Mouse (Mus musculus): ENCODE measurements around the gene Mt4.
"Not testable (repeated sequence)": the region's sequence is repeated elsewhere in the genome, so short reads cannot be mapped to it uniquely, and the experiment has no call there.

Gene Mt4

DNA sequence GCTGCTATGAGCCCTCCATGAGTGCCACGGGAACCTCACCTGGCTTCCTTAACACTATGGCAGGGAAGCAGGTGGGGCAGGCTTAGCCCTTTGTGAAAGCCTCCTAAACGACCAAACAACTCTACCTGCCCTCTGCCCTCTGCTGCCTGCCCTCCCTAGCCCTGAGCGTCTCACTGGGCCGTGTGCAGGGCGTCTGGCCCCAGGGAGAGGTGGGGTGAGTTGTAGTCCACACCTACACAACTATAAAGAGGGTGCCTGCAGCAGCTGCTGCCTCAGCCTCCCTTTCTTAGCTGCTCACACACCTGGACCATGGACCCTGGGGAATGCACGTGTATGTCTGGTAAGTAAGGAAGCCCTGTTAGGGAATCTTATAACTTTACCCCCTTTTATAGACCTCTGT is at the start of gene Mt4:
Mt4 (plus strand) TSS at position 265 of the 400 bp plus-strand sequence.
- no peak for DNase-seq

DNA sequence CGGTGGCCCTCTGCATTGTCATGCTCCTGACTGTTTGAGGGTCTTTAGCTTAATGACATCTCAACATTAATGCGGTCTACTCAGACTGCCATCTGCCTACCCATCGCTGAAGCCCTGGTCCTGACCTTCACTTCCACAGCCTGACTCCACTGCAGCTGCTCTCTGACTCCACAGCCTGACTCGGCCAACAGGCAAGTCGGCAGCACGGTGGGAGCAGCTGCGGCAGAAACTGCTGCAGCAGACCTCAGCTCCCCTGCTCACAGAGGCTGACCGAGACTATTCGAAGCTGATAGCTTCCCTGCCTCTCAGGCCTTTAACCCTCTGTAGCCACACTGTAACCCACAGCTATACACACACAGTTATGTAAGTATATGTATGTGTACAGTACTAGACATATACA is 49.0 kb upstream of the Mt4 start:
- DNase-seq, result no peak

DNA sequence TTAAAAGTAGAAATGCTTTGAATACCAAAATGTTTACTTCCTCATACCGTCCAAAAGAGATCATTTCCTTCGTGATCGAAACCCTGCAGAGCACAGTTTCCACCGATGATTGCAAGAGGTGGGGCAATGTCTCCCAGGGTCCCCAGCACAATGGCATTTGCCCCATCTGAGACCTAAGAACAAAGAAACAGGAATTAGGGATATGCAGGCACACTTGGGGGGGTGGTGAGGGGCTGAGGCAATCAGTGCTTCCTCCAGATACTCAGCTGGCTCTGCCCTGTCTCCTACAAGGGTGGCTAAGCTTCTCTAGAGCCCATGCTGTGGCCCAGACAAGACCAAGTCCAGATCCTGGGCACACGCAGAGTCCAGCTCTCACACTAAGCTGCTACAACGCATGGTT is 47.3 kb upstream of the Mt4 start:
- no peak for DNase-seq

DNA sequence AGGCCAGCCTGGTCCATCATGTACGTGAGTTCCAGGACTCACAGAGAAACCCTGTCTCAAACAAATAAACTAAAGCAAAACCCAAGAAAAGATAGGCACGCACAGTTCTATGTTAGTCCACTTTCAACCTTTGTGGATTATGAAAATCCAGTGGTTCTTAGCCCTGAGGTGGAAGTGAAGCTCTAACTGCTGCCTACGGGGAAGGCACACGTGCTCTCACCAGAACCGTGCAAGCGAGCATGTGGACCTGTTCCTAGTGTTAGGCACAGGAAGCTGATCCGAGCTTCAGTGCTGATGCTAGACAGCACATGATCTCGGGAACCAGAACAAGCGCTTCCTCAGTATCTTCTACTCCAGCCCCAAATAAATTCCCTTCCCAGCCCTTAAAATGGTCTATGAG is 44.1 kb upstream of the Mt4 start:
- DNase-seq, result no peak

DNA sequence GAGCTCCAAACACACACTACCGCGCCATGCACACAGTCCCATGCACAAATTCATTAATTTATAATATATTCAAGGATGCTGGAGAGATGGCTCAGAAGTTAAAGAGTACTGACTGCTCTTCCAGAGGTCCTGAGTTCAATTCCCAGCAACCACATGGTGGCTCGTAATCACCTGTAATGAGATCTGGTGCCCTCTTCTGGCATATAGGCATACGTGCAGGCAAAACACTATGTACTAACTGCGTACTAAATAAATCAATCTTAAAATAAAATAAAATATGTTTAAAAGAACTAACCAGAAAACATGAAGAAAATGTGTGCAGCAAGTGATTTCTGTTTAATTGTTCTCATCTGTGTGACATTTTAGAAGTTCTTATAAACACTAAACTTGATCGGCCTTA is 42.7 kb upstream of the Mt4 start:
- no peak for DNase-seq

DNA sequence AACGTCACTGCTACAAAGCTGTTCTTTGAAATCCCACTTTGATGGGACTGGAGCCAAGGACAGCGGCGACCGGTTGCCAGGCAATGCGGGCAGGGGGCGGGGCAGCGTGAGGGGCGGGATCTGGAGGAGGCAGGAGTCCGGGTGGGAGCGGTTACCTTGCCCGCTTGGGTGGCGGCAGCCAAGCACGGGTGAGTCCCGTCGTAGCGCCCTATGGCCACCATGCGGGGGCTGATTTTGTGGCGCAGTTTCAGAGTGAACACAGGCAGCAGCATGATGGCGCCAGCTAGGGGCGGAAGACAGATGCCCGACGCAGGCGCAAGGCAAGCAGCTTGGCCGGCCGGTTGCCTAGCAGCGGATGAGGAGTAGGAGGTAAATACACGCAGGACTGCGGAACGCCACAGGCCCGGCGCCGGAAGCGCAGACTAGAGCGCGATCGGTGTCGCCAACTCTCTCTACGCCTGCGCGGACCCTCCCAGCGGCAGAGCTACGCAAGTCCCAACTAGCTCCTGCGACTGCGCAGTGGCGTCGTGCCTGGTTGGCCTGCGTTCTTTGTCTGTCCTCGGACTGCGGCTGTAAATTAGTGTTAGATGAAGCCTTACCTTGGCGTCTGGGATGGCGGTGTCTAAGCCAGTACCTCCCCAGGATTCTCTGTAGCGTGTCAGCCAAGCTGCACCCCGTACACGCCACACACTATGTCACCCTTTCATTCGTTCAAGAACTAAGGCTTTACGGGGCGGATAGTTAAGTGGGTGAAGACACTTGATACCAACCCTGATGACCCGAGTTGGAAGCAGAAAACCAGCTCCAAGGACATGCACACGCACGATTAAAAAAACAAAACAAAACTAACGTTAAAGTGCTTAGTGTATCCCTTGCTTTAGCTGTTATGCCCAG is 38.7 kb upstream of the Mt4 start, which contains the start of gene Bbs2:
Bbs2 (minus strand) TSS at position 848 of the 894 bp plus-strand sequence.
- peak; percentile 100 for DNase-seq

DNA sequence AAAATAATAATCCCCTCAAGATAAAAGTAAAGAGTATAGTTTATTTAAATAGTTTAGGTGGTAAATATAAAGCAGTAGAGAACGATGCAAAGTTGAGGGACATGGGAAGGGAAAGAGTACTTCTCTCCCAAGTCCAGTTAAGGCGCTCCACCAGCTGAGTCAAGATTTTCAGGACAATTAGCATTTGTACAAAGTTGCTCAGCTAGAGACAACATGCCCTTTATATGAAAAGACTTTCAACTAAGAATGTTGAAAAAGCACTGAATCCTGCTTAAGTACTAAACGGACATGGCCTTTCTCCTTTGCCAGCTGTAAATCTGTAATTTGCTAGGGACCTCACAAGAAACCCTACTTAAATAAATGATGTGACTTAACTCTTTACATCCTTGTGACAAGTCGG is 38.0 kb upstream of the Mt4 start:
- DNase-seq, result no peak

DNA sequence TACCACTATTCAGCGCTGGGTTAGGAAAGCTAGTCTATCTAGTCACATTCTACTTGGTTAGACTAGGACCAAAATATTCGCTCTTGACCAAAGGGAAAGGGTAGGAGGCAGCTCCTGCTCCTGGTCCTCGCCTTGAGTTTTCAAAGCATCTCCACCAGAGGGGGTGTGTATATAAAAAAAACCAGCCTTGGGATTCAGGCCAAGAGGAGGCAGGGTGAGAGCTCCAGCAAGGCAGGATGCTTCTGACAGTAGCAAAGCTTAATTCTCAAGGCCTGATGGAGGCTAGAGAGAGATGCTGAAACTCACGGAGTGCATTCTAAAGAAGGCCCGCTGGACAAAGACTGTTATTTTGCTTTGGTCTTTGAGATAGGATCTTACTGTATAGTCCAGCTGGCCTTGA is 32.9 kb upstream of the Mt4 start:
- no peak for DNase-seq

DNA sequence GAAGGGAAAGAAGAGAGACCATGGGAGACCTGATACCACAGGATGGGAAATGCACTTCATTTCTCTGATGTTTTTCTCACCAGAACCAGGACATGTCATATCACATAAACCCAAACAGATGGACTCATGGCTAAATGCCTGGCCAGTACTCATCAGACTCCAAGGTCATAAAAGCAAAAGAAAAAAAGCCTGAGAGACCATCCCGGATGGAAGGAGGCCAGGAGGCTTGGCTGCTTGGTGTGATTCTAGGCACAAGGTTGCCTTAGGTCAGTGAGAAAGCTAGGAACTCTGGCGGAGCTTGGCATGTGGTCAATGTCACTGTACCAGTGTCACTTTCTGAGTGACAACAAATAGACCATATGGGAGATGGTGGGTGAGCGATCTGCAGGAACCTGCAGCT is 29.1 kb upstream of the Mt4 start:
- DNase-seq, result peak; percentile 10

DNA sequence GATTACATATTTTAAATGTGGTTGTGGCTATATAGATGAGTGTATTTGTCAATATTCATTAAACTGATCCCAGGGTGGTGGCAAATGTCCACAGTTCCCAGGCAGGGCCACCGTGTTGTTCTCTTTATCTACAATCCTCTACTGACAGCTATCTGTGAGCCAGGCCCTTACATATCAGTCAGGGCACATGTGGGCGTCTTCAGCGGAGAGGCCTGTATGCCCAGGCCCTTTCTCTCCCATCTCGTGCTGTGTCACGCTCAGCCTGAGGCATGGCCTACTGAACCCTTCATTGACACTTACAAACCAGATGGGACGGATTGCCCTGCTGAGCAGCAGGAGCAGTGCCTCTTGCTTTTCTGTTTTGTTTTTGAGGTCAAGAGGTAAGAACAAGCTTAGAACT is 27.6 kb upstream of the Mt4 start:
- DNase-seq, result no peak

DNA sequence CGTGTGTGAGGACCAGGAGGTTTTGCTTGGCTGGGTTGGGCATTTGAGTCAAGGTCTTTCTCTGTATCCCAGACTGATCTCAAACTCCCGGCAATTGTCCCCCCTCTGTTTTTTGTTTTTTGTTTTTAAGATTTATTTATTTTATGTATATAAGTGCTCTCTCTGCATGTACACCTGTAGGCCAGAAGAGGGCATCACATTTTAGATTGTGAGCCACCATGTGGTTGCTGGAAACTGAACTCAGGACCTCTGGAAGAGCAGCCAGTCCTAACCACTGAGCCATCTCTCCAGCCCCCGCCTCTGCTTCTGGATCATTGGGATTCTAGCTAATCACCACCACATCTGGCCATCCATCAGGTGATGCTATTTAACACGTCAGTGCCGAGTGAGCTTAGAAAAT is 27.2 kb upstream of the Mt4 start:
- no peak for DNase-seq

DNA sequence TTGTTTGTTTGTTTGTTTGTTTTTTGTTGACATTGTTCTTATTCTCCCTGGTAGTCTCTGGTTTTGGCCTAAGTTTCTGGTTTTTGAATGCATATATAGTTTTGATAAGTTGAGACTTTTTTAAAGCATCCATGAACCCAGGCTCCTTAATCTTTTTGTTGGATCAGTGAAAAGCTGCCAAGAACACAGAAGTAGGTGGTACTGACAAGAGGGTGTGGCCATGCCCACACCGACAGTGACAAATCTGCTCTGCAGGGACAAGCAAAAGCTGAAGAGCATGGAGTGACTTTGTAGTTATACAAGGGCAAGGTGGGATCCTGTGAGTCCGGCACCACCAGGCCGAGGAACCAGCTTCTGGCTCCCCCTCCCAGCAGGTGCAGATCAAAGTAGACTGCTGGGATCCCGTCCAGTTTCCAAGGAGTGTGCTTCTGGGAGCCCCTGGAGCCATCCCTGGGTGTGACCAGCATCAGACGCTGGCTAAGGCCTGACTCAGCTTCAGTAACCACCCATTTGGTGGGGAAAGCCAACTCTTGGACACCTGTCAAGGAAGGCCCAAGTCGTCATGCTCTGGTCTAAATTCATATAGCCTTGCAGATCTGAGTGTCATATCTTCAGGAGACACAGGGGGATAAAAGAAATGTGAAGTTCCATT is 26.3 kb upstream of the Mt4 start:
- no peak for DNase-seq

DNA sequence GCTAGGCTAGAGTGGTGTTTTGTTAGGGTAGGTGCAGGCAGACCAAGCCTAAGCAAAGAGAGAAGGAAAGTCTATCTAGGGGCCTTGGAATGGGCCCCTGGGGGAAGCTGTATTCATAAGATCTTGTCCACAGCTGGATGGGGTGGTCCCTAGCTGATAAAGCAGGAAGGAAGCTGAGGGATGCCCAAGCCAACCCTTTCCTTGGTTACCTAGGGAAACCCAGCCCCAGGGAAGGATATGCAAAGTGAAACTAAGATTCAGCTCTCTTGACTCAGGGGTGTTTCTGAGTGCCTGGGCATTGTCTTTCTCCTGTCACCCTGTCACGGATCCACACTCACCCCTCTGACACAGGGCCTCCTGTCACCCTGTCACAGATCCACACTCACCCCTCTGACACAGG is 23.6 kb upstream of the Mt4 start:
- DNase-seq, result no peak

DNA sequence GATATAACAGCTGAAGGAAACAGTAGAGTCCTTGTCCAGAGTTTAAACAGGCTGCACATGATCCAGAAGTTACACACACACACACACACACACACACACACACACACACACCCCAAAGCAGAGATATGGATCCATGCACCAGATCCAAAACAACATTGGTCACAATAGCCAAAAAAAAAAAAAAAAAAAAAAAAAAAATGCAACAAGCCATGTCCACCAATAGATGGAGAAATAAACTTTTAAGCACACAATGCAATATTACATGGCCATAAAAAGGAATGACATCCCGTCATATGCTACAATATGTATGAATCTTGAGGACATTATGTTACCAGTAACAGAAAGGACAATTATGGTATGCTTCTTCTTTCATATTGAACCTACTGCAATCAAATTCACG is 23.0 kb upstream of the Mt4 start:
- no peak for DNase-seq

DNA sequence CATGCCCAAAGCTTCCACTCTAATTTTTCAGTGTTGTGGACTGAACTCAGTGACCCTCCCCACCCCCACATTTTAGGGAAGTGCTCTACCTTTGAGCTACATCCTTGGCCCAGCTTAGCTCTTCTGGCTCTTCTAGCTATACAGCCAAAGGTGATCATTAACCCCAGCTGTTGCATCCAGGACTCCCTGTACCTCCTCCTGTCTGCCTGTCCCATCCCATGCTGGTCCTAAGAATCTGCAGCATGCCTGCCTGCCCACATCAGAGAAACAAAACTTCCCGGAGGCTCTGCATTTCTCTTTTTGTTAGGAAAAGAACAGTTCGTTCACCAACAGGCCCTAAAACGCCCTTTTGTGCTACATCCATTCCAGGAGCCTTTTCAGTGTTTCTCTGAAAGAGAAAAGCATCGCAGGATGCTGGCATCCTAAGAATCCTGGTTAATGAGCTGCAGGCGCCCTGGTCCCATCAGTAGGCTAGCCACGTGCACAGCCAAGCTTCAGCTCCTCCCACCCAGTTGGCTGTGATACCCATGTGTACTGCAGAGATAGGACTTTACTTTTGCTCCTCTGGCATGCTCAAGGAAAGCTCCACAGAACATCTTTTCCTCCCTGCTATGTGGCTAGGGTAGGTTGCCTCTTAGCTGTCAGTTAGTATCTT is 18.1 kb upstream of the Mt4 start:
- no peak for DNase-seq

DNA sequence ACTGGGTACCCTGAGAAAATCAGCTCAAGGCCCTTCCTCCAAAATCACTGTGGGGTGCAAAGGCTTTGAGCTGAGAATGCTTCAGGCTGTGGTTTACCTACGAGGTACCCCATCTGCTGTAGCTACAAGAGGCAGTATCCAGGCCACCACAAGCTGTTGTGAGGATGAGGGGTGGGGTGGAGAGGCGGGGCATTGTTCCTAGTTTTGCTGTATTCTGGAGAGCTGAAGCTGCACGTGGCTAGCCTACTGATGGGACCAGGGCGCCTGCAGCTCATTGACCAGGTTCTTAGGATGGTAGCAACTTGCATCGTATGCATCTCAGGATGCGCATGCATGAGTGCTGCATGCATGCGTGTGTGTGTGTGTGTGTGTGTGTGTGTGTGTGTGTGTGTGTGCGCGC is 15.4 kb upstream of the Mt4 start:
- DNase-seq, result no peak

DNA sequence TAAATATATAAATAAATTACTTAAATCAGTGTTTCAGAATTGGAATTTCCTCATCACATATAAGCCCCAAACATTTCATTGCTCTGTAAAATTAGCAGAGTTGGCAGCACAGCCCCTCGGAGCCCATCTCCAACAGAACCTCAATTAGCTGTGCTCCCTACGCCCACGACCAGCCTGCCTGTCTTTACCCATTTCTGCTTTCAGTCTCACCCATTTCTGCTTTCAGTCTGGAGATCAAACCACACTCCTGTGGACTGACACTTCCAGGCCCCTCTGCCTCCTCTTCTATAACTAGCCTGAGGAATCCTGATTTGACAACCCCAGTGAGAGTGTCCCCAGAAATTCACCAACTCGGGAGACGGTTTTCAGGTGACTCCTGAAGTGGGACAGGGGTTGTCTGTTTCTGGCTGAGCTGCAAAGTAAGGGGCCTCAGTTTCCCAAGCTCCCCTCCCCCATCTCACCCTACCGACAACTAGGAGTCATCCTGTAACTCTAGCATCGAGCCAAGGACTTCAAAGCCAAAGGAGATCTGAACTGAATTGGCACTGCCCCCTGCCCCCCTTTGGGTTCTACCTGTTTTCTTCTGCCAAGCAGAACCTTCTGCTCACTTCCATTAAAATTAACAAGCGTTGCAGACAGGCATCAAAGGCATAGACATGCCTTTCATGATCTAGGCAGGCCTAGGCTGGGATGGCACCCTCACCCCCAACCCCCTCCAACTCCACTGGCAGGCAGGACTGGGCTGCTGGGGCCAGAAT is 14.1 kb upstream of the Mt4 start:
- DNase-seq, result no peak

DNA sequence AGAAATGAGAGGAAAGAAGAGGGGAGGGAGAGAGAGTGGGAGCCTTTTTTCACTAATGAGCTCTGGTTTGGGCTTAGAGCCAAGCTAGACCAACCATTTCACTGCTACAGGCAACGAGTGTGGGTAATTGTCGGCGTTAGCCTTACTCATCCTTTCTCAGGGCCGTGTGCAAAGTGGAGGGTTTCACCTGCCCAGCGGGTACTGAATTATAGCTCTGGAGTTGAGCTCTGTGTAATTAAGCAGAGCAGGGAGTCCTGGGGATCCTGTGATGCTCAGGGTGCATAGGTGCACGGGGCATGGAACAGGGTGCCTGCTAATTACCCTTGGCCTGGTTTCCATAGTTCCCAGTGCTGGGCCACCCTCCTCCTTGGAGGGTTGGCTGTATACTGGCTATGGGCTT is 9.3 kb upstream of the Mt4 start:
- DNase-seq, result no peak

DNA sequence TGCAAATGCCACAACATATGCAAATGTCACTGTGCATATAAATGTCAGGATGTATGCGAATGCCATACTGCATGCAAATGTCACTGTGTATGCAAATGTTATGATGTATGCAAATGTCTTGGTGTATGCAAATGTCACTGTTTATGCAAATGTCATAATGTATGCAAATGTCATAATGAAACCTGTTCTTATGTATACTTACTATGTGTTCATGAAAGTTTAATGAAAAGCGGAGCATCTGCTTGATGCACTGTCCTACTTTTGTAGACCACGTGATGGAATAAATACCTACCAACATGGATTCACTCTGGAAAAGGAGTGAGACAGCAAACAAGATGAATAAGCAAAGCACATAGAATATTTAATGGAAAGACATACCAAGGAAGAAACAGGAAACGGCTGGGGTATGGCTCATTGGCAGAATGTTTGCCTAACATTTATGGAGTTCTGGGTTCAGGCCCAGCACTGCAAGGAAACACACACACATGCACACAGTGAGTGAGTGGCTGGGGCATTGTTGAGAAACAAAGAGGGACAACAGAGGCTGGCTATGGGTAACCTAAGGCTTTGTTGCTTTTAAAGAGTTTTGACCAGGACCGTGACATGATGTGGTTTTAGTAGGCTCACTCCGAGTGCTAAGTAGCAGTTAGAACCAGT is 7.7 kb upstream of the Mt4 start:
- DNase-seq, result no peak

DNA sequence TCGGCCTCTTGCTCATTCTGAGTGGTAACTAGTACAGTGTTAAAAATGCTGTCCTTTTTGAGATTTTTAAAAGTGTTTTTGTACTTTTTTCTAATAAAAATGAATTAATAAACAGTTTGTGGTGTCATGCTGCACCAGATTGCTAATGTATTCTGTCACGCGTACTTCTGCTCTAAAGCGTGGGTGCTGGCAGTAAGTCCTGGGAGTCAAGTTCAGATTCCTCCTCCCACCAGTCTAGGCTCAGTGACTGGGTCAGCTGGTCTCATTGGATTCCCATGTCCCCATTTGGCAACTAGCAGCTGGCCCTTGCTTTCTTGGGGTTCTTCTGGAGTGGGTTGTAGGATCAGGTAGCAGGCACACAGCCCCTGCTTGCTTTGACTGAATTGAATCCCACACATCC is 6.9 kb upstream of the Mt4 start:
- no peak for DNase-seq

DNA sequence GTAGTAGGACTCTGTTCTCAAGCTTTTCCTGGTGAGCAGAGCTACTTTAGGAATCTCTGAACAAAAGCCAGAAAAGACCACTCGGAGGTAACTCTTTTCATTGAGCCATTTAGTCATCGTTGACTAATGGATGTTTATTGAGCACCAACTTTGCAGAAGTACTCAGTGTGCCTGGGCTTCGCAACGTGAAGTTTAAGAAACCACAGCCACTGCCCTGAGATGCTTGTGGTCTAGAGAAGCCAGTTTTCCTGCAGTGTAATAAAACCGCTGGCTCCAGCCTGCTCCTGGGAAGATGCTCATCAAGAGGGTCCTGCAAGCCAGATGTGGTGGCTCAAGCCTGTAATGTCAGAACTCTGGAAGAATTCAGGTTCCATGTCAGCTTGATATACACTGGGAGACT is 4.9 kb upstream of the Mt4 start:
- no peak for DNase-seq

DNA sequence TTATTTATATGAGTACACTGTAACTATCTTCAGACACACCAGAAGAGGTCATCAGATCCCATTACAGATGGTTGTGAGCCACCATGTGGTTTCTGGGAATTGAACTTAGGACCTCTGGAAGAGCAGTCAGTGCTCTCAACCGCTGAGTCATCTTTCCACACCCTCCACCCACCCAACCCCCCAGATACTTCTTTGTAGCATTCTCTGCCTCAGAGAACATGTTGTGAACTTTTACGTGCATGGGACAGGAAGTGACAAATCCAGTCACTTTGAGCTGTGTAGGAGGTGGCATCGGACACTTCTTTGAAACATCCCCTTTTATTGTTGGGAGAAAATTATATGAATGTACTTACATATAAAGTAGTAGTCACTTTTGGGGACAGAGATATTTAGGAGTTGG is 2.4 kb upstream of the Mt4 start:
- not testable (repeated sequence) for DNase-seq

DNA sequence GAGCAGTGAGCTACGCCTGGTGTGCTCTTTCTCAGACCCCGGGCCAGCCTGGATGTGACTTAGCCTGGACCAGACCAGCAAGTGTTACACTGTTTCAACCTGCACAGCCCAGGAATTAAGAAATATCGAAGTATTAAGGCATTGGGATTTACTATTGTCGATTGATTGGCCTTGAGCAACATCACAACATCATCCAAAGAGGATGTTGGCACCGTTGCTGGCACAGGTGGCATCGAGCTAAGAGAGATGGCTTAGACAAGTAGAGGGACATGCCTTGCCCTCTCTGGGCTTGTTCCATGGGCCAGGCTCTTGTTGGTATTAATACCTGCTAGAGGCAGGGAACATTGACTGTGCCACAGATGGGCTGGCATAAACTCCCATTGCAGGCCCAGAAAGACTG is 1.4 kb upstream of the Mt4 start:
- no peak for DNase-seq

Measured in cerebellum, adult 11 months (tissue).